Mouse (Mus musculus) embryonic facial prominence, embryonic 13.5 days (tissue): Measurements from ENCODE around the gene Zmym5. TPM values are rescaled to one million over a fixed set of nuclear protein-coding genes. Genes with fewer than 3 reads are reported as not detected.
"Not testable (repeated sequence)": the region's sequence is repeated elsewhere in the genome, so short reads cannot be mapped to it uniquely, and the experiment has no call there.

Experiments used
- ATAC-seq: fragments of 200-750 bp; cut with Nextera tagmentation; 2 replicates; pipeline ENCODE4 v1.8.0; 2017; ENCODE audit warnings: low read depth; ENCODE audit not compliant: insufficient number of reproducible peaks, insufficient read depth, low FRiP score, low TSS enrichment
- H3K27ac ChIP-seq: fragments of 300-500 bp; sonication (generic); 2 replicates; pipeline ENCODE4 v1.5.1; 2015; ENCODE audit warnings: moderate library complexity, mild to moderate bottlenecking, inconsistent platforms
- H3K27me3 ChIP-seq: fragments of 300-500 bp; sonication (generic); 2 replicates; pipeline ENCODE4 v1.6.1; 2015; ENCODE audit warnings: mild to moderate bottlenecking, inconsistent platforms
- H3K36me3 ChIP-seq: fragments of 300-500 bp; sonication (generic); 2 replicates; pipeline ENCODE4 v1.6.1; 2015; ENCODE audit warnings: mild to moderate bottlenecking, inconsistent platforms
- H3K4me1 ChIP-seq: fragments of 300-500 bp; sonication (generic); 2 replicates; pipeline ENCODE4 v1.6.1; 2015; ENCODE audit warnings: inconsistent platforms
- H3K4me2 ChIP-seq: fragments of 300-500 bp; sonication (generic); 2 replicates; pipeline ENCODE4 v1.6.1; 2015; ENCODE audit warnings: moderate library complexity, mild to moderate bottlenecking, inconsistent platforms
- H3K4me3 ChIP-seq: fragments of 300-500 bp; sonication (generic); 2 replicates; pipeline ENCODE4 v1.5.1; 2015; ENCODE audit warnings: mild to moderate bottlenecking, inconsistent platforms
- H3K9ac ChIP-seq: fragments of 300-500 bp; sonication (generic); 2 replicates; pipeline ENCODE4 v1.6.1; 2015; ENCODE audit warnings: mild to moderate bottlenecking, inconsistent platforms
- H3K9me3 ChIP-seq: fragments of 300-500 bp; sonication (generic); 2 replicates; pipeline ENCODE4 v1.6.1; 2016; ENCODE audit warnings: inconsistent platforms
- WGBS: fragments of 180-500 bp; shearing (Covaris S2); methylation state at CpG from one replicate; pipeline ENCODE4 v1.1.7; 2015; ENCODE audit warnings: mixed read lengths; 5-methylcytosine and 5-hydroxymethylcytosine counted together
- polyA plus RNA-seq: library from polyadenylated mRNA; unstranded; fragments of >200 nt; fragmentation: Nextera tagmentation; extraction: Ambion mirVana; gene quantifications from 2 replicates; pipeline ENCODE4 v1.2.1, GENCODE M21; 2015

Gene Zmym5
- polyA plus RNA-seq, result 29.5 and 31.8 TPM in 2 replicates

- peak within 1 kb of the TSS; percentile 96 for H3K27ac ChIP-seq
- H3K4me1 ChIP-seq, result peaks cover 19% of the 10 kb centered on the region
- H3K4me2 ChIP-seq, result peak within 1 kb of the TSS; percentile 70
- peak; percentile 97 for ATAC-seq
- not testable (repeated sequence) for H3K9me3 ChIP-seq, H3K36me3 ChIP-seq, H3K27me3 ChIP-seq
- H3K9ac ChIP-seq, result peak within 1 kb of the TSS; percentile 89
- H3K4me3 ChIP-seq, result peak within 1 kb of the TSS; percentile 69
- under 1% methylated on average over 47 of the region's 72 CpGs for WGBS
Observed at GRCm38 (mm10) chr14:56811701-56812339, at the start of gene Zmym5. Zmym5 (minus strand) TSS chr14:56811716.

DNA sequence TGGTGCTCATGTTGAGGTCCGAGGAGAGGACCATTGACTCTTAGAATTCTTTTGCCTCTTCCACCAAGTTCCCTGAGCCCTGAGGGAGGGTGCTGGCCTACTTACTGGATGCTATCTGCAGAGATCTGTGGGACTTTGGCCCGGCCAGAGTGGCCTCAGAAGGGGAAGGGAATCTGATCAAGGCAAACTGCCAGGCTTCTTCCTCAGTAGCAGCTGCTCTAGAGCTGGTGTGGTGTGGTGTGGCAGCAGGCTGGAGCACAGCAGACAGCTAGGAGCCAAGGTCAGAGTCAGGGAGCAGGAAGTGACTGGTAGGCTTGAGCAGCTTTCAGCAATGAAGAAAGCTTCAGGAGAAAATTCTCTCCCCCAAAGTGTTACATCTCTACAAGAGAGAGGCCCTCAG, 38.2 kb upstream of the Zmym5 start:
- WGBS, result 76% methylated on average over 2 of the region's 2 CpGs
- no peaks in the 10 kb centered on the region for H3K27me3 ChIP-seq
- no peaks in the 10 kb centered on the region for H3K4me1 ChIP-seq

DNA sequence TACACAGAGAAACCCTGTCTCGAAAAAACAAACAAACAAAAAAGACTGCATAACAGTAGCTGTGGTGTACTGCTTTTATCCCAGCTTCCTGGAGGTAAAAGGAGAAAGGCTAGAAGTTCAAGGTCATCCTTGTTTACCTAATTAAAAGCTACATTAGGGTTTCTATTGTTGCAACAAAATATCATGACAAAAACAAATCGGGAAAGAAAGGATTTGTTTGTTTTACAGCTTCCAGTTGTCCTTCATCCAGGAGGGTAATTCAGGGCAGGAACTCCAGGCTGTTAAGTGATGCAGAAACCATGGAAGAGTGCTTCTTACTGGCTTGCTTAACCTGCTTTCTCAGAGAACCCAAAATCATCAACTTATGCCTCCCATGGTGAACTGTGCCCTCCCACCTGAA, 36.8 kb upstream of the Zmym5 start:
- Histone ChIP-seq H3K27ac (no peak overlapping the region), H3K27me3 (no peaks in the 10 kb centered on the region), H3K9me3 (peaks cover 9% of the 10 kb centered on the region), H3K4me3 (no peak overlapping the region), H3K36me3 (no peaks in the 10 kb centered on the region), H3K9ac (no peak overlapping the region), H3K4me2 (no peak overlapping the region), H3K4me1 (no peaks in the 10 kb centered on the region)
- ATAC-seq, result no peak
- WGBS, result 67% methylated on average over 2 of the region's 2 CpGs

More for the DNA sequence above, 38.2 kb upstream of the Zmym5 start:
- Histone ChIP-seq H3K9me3 (peaks cover 23% of the 10 kb centered on the region), H3K4me2 (no peak overlapping the region), H3K36me3 (no peaks in the 10 kb centered on the region), H3K4me3 (no peak overlapping the region), H3K9ac (no peak overlapping the region), H3K27ac (no peak overlapping the region)
- no peak for ATAC-seq

DNA sequence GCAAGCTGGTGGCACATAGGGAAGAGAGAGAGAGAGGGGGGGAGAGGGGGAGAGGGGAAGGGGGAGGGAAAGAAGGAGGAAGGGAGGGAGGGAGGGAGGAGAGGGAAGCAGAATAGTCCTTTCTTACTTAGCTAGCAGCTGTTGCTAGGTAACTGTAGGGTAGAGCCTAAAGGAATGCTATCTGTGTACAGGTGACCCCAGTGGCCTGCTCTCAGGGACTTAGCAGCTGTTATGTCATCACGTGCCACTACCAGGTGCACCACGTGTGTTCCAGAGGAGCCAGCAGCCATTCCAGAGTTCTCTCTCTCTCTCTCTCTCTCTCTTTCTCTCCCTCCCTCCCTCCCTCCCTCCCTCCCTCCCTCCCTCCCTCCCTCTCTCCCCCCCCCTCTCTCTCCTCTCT, 33.0 kb upstream of the Zmym5 start:
- 24% methylated on average over 2 of the region's 2 CpGs for WGBS
- H3K27me3 ChIP-seq, result no peaks in the 10 kb centered on the region
- no peak overlapping the region for H3K27ac ChIP-seq
- no peaks in the 10 kb centered on the region for H3K9me3 ChIP-seq
- no peak overlapping the region for H3K4me3 ChIP-seq
- no peak overlapping the region for H3K4me2 ChIP-seq
- ATAC-seq, result no peak
- H3K36me3 ChIP-seq, result no peaks in the 10 kb centered on the region
- no peaks in the 10 kb centered on the region for H3K4me1 ChIP-seq
- no peak overlapping the region for H3K9ac ChIP-seq

DNA sequence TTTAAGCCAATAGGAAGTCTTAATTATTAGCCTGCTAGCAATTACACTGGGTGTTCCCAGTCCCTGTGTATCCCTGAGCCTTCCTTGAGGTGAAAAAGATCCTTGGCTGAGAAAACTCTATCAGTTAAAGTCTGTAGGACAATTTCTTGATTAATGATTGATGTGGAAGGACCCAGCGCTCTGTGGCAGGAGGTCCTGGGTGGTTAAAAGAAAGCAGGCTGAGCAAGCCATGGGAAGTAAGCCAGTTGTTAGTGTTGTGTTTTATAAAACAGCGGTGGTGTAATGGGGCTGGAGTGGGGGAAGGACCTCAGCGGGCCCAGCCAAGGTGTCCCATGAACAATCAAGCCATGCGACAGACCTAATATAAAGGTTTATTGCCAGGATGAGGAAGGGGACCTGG, 32.5 kb upstream of the Zmym5 start:
- Histone ChIP-seq H3K9me3 (no peaks in the 10 kb centered on the region), H3K9ac (no peak overlapping the region), H3K27me3 (no peaks in the 10 kb centered on the region), H3K4me2 (no peak overlapping the region), H3K4me3 (no peak overlapping the region), H3K27ac (no peak overlapping the region), H3K36me3 (no peaks in the 10 kb centered on the region), H3K4me1 (no peaks in the 10 kb centered on the region)
- no peak for ATAC-seq
- 66% methylated on average over 4 of the region's 4 CpGs for WGBS

GRCm38 (mm10) chr14:56834576-56834975, 23.1 kb upstream of the Zmym5 start:
- 83% methylated on average over 5 of the region's 5 CpGs for WGBS
- not testable (repeated sequence) for H3K9ac ChIP-seq, H3K9me3 ChIP-seq, H3K27ac ChIP-seq, ATAC-seq, H3K36me3 ChIP-seq, H3K4me3 ChIP-seq, H3K27me3 ChIP-seq, H3K4me2 ChIP-seq
- H3K4me1 ChIP-seq, result peaks cover 10% of the 10 kb centered on the region

- H3K4me2 ChIP-seq, H3K9me3 ChIP-seq, H3K36me3 ChIP-seq, H3K9ac ChIP-seq, ATAC-seq, H3K27me3 ChIP-seq, H3K4me3 ChIP-seq: not testable (repeated sequence)
- 65% methylated on average over 10 of the region's 10 CpGs for WGBS
- Histone ChIP-seq H3K4me1 (peaks cover 10% of the 10 kb centered on the region), H3K27ac (0 out of 2 replicates have a peak overlapping the region, but pooled peaks have one; percentile 28)
Observed at GRCm38 (mm10) chr14:56833211-56833610, 21.7 kb upstream of the Zmym5 start.

DNA sequence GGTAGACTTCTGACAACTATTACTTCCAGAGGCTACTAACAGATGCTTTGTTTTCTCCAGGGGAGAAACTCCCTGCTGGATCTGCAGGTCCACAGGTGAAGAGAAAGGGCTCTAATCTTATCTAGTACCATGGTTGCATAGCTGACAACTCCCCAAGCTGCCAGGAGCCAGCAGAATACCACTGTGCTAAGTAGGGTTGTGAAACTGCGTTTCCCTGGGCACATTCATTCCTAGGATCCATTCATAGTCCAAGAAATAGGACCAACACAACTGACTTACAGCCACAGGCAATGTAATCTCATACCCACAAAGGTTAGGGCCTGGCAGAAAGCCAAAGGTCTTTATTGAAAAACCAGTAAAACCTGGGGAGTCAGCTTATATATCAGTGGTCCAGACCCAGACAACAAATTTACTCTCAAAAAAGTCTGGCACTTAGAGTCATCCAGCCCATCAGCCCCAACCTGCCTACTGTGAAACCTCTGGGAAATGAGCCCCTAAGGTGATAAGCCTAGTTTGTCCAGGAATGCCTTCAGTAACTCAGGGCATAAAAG, 21.1 kb upstream of the Zmym5 start:
- H3K4me3 ChIP-seq, result no peak overlapping the region
- no peak for ATAC-seq

DNA sequence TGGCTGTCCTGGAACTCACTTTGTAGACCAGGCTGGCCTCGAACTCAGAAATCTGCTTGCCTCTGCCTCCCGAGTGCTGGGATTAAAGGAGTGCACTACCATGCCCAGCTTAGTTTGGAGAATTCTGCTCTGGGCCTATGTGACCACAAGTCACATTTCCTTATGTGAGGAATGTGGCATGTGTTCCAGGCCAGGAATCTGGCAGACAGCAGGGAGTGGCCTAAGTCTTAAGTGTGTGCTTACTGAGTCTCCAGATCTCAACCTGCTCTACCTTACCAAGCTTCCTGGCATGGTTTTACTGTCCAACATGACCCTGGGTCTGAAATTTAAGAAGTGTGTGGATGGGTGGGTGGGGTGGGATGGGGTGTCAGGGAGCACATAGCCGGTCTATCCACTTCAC, 20.6 kb upstream of the Zmym5 start:
- Histone ChIP-seq H3K27ac (no peak overlapping the region), H3K9ac (no peak overlapping the region), H3K4me1 (peaks cover 10% of the 10 kb centered on the region), H3K36me3 (no peaks in the 10 kb centered on the region), H3K4me3 (no peak overlapping the region), H3K4me2 (no peak overlapping the region), H3K27me3 (no peaks in the 10 kb centered on the region), H3K9me3 (no peaks in the 10 kb centered on the region)
- WGBS, result 86% methylated on average over 3 of the region's 3 CpGs
- ATAC-seq, result no peak

More for the DNA sequence above, 21.1 kb upstream of the Zmym5 start:
- WGBS, result 61% methylated on average over 1 of the region's 1 CpGs
- Histone ChIP-seq H3K4me2 (no peak overlapping the region), H3K4me1 (peaks cover 10% of the 10 kb centered on the region), H3K36me3 (no peaks in the 10 kb centered on the region), H3K9ac (no peak overlapping the region), H3K27ac (peak overlapping the region; percentile 28; the same call in 1 of the 2 replicates), H3K9me3 (no peaks in the 10 kb centered on the region), H3K27me3 (no peaks in the 10 kb centered on the region)

DNA sequence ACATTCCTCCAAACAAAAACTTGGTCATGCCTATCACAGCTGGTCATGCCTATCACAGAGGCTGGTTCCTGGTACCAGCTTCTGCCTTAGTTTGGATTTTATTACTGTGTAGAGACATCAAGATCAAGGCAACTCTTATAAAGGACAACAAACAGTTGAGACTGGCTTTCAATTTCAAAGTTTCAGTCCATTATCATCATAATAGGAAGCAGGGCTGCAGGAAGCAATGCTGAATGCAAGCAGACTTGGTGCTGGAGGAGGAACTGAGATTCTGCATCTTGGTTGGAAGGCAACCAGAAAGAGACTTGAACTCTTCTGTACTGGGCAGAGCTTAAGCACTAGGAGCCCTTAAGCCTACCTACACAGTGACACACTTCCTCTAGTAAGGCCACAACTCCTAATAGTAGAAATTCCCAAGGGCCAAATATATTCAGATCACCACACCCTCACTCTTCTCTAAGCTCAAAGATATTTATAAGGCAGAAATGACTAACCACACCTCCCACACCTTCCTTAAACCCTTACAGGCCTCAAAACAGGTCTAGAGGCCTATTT, 19.1 kb upstream of the Zmym5 start:
- H3K9ac ChIP-seq, result no peak overlapping the region
- H3K4me1 ChIP-seq, result peaks cover 10% of the 10 kb centered on the region
- no peak overlapping the region for H3K27ac ChIP-seq
- H3K4me2 ChIP-seq, result no peak overlapping the region
- H3K36me3 ChIP-seq, result no peaks in the 10 kb centered on the region
- no peaks in the 10 kb centered on the region for H3K27me3 ChIP-seq
- H3K4me3 ChIP-seq, result no peak overlapping the region
- H3K9me3 ChIP-seq, result no peaks in the 10 kb centered on the region
- no peak for ATAC-seq

DNA sequence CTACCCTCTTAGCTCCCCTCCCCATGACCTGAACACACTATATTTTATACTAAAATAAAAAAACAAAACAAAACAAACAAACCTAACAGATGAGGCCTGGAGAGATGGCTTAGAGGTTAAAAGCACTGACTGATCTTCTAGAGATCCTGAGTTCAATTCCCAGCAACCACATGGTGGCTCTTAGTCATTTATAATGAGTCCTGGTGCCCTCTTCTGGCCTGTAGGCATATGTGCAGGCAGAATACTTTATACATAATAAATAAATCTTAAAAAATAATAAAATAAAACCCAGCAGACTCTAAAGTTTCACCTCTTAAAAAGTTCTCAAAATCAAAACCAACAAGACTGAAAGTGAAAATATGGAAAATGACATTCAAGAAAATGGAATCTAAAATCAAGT, 13.0 kb upstream of the Zmym5 start:
- H3K4me1 ChIP-seq, result no peaks in the 10 kb centered on the region
- 0 out of 2 replicates have a peak, but pooled peaks cover 3% of the 10 kb centered on the region for H3K9me3 ChIP-seq
- H3K36me3 ChIP-seq, result no peaks in the 10 kb centered on the region
- no peak for ATAC-seq
- H3K27ac ChIP-seq, result no peak overlapping the region
- no peak overlapping the region for H3K9ac ChIP-seq
- H3K27me3 ChIP-seq, result no peaks in the 10 kb centered on the region
- no peak overlapping the region for H3K4me3 ChIP-seq
- H3K4me2 ChIP-seq, result no peak overlapping the region

GRCm38 (mm10) chr14:56817616-56818015, 6.1 kb upstream of the Zmym5 start:
- peak; percentile 38; the same call in 1 of the 2 replicates for ATAC-seq
- no peaks in the 10 kb centered on the region for H3K27me3 ChIP-seq
- 0 out of 2 replicates have a peak, but pooled peaks cover 3% of the 10 kb centered on the region for H3K9me3 ChIP-seq
- WGBS, result 8% methylated on average over 11 of the region's 11 CpGs
- H3K9ac ChIP-seq, result no peak overlapping the region
- H3K4me2 ChIP-seq, result peak overlapping the region; percentile 40
- peaks cover 7% of the 10 kb centered on the region for H3K4me1 ChIP-seq
- no peaks in the 10 kb centered on the region for H3K36me3 ChIP-seq
- H3K4me3 ChIP-seq, result no peak overlapping the region
- peak overlapping the region; percentile 49 for H3K27ac ChIP-seq
